Mouse (Mus musculus): Measurements from ENCODE around the gene Cptp. TPM values are rescaled to one million over a fixed set of nuclear protein-coding genes. Genes with fewer than 3 reads are reported as not detected.
A peak's percentile ranks its signal among the peaks of the same experiment; 100 is the strongest.

The Cptp gene
- total and polyA plus RNA-seq, 3 experiments, result 14.0 to 22.6 TPM; not detected in 1

- peak overlapping the region; percentile 15; the same call in 1 of the 2 replicates for H3K27ac ChIP-seq (ENCODE audit: control insufficient read depth, low read depth, low read length)
- no peak for DNase-seq (ENCODE audit: low read depth, low spot score)
- no peaks in the 10 kb centered on the region for H3K27me3 ChIP-seq (ENCODE audit: control insufficient read depth in 1 of 2, insufficient read depth in 2 of 2, low read length in 2 of 2)
- H3K4me3 ChIP-seq (ENCODE audit: control insufficient read depth in 1 of 2, insufficient read depth in 1 of 2, low read depth in 2 of 2, low read length in 2 of 2), result peak overlapping the region; percentile 87 to 89
- H3K4me1 ChIP-seq (ENCODE audit: control insufficient read depth in 1 of 2, insufficient read depth in 2 of 2, low read length in 2 of 2), result peaks cover 4 to 12% of the 10 kb centered on the region in 2 experiments
- H3K36me3 ChIP-seq (ENCODE audit: control insufficient read depth in 1 of 2, insufficient read depth in 2 of 2, low read length in 2 of 2), result peaks cover 0 to 9% of the 10 kb centered on the region in 2 experiments
- TF ChIP-seq USF2 (IDR thresholded peaks at IDR 0.05; ENCODE audit: borderline replicate concordance in 1 of 2, insufficient read depth in 1 of 2, low read depth in 1 of 2, low read length in 2 of 2) (no peak), ETS1 (IDR thresholded peaks at IDR 0.05; ENCODE audit: low read depth, low read length) (no peak), POLR2AphosphoS5 (IDR thresholded peaks at IDR 0.05; ENCODE audit: borderline replicate concordance, low read depth, low read length) (no peak), JUND (IDR thresholded peaks at IDR 0.05; ENCODE audit: low read depth, low read length) (no peak), ZMIZ1 (IDR thresholded peaks at IDR 0.05; ENCODE audit: low read depth, low read length) (no peak), CHD2 (IDR thresholded peaks at IDR 0.05; ENCODE audit: low read length) (no peak), E2F4 (IDR thresholded peaks at IDR 0.05; ENCODE audit: borderline replicate concordance, low read depth, low read length) (no peak), MEF2A (IDR thresholded peaks at IDR 0.05; ENCODE audit: extremely low read depth, insufficient replicate concordance, low read depth, low read length, poor library complexity, severe bottlenecking) (no peak), MYC (IDR thresholded peaks at IDR 0.05; ENCODE audit: low read depth, low read length) (no peak)
- H3K9me3 ChIP-seq (replicated peaks; ENCODE audit: insufficient read depth, low read length), result no peaks in the 10 kb centered on the region
- H3K9ac ChIP-seq (ENCODE audit: control insufficient read depth, low read depth, low read length, poor library complexity, severe bottlenecking), result peak overlapping the region; percentile 79
- peaks cover 27% of the 10 kb centered on the region for H3K79me2 ChIP-seq (ENCODE audit: control insufficient read depth, insufficient read depth, low read length, poor library complexity)
Measured at GRCm38 (mm10) chr4:155868614-155869298, 484 bp downstream of the Cptp start.

GRCm38 (mm10) chr4:155863001-155863400, 6.2 kb downstream of the Cptp start, which contains the start of gene Tas1r3:
TSS of gene Tas1r3 (minus strand) at chr4:155863362.
- Histone ChIP-seq H3K79me2 (ENCODE audit: control insufficient read depth, insufficient read depth, low read length, poor library complexity) (no peaks in the 10 kb centered on the region), H3K4me1 (ENCODE audit: control insufficient read depth in 1 of 2, insufficient read depth in 2 of 2, low read length in 2 of 2) (peaks cover 3% of the 10 kb centered on the region in 2 experiments; a peak in 2 of 4 replicates), H3K36me3 (ENCODE audit: control insufficient read depth in 1 of 2, insufficient read depth in 2 of 2, low read length in 2 of 2) (no peaks in the 10 kb centered on the region; a peak in 1 of 4 replicates), H3K27me3 (ENCODE audit: control insufficient read depth in 1 of 2, insufficient read depth in 2 of 2, low read length in 2 of 2) (no peaks in the 10 kb centered on the region), H3K9ac (ENCODE audit: control insufficient read depth, low read depth, low read length, poor library complexity, severe bottlenecking) (no peak within 1 kb of the TSS), H3K27ac (ENCODE audit: control insufficient read depth, low read depth, low read length) (no peak within 1 kb of the TSS), H3K4me3 (ENCODE audit: control insufficient read depth in 1 of 2, insufficient read depth in 1 of 2, low read depth in 2 of 2, low read length in 2 of 2) (no peak within 1 kb of the TSS), H3K9me3 (replicated peaks; ENCODE audit: insufficient read depth, low read length) (no peaks in the 10 kb centered on the region)
- TF ChIP-seq KAT2A (conservative IDR thresholded peaks at IDR 0.05; ENCODE audit: low read depth, low read length), result no peak
- TF ChIP-seq BHLHE40 (IDR thresholded peaks at IDR 0.05; ENCODE audit: borderline replicate concordance, low read depth, low read length), result no peak
- no peak for TF ChIP-seq TAL1 (IDR thresholded peaks at IDR 0.05; ENCODE audit: low read length)
- no peak for TF ChIP-seq MXI1 (IDR thresholded peaks at IDR 0.05; ENCODE audit: low read depth, low read length)
- no peak for TF ChIP-seq TCF12 (IDR thresholded peaks at IDR 0.05; ENCODE audit: low read depth, low read length)
- TF ChIP-seq CTCF (IDR thresholded peaks at IDR 0.05 in 2 of 3, conservative IDR thresholded peaks at IDR 0.05 in 1 of 3; ENCODE audit: control insufficient read depth in 1 of 3, insufficient read depth in 1 of 3, low read depth in 2 of 3, low read length in 3 of 3, poor library complexity in 1 of 3, severe bottlenecking in 1 of 3), result no peak
- TF ChIP-seq GABPA (IDR thresholded peaks at IDR 0.05; ENCODE audit: low read depth, low read length), result no peak
- no peak for TF ChIP-seq HCFC1 (IDR thresholded peaks at IDR 0.05; ENCODE audit: low read depth, low read length)
- TF ChIP-seq TBP (IDR thresholded peaks at IDR 0.05; ENCODE audit: low read depth, low read length), result no peak
- TF ChIP-seq ZKSCAN1 (IDR thresholded peaks at IDR 0.05; ENCODE audit: low read depth, low read length), result no peak
- no peak for TF ChIP-seq EP300 (IDR thresholded peaks at IDR 0.05; ENCODE audit: low read depth in 1 of 2, low read length in 2 of 2)
- TF ChIP-seq RCOR1 (IDR thresholded peaks at IDR 0.05; ENCODE audit: low read depth, low read length), result no peak
- no peak for TF ChIP-seq ZC3H11A (IDR thresholded peaks at IDR 0.05; ENCODE audit: low read depth, low read length)
- TF ChIP-seq MAX (IDR thresholded peaks at IDR 0.05; ENCODE audit: low read length), result no peak
- TF ChIP-seq CHD1 (IDR thresholded peaks at IDR 0.05; ENCODE audit: low read depth, low read length), result no peak
- DNase-seq (ENCODE audit: low read depth, low spot score), result no peak
